Mouse (Mus musculus): Measurements from ENCODE around the gene Sbk1. TPM values are rescaled to one million over a fixed set of nuclear protein-coding genes. Genes with fewer than 3 reads are reported as not detected.
"Not testable (repeated sequence)": the region's sequence is repeated elsewhere in the genome, so short reads cannot be mapped to it uniquely, and the experiment has no call there.

The Sbk1 gene
- polyA plus RNA-seq, 1 experiment from 2014 or later: 58.9 TPM

- Histone ChIP-seq H3K27me3 (no peaks in the 10 kb centered on the region), H3K36me3 (peaks cover 80% of the 10 kb centered on the region), H3K9me3 (no peaks in the 10 kb centered on the region), H3K4me1 (peaks cover 17% of the 10 kb centered on the region), H3K4me2 (no peak overlapping the region), H3K4me3 (no peak overlapping the region), H3K9ac (no peak overlapping the region), H3K27ac (no peak overlapping the region)
- ATAC-seq (ENCODE audit: insufficient number of reproducible peaks, insufficient read depth, low FRiP score, low TSS enrichment, low read depth): no peak
- WGBS: 81% methylated on average over 7 of the region's 7 CpGs
Measured at GRCm38 (mm10) chr7:126289371-126289770, 17.0 kb downstream of the Sbk1 start.

GRCm38 (mm10) chr7:126289956-126290355 is 17.5 kb downstream of the Sbk1 start:
- no peak for ATAC-seq (ENCODE audit: insufficient number of reproducible peaks, insufficient read depth, low FRiP score, low TSS enrichment, low read depth)
- H3K4me3 ChIP-seq: no peak overlapping the region
- H3K4me1 ChIP-seq: peaks cover 11% of the 10 kb centered on the region
- 95% methylated on average over 7 of the region's 7 CpGs for WGBS
- H3K9me3 ChIP-seq: no peaks in the 10 kb centered on the region
- H3K36me3 ChIP-seq: peaks cover 79% of the 10 kb centered on the region
- H3K9ac ChIP-seq: no peak overlapping the region
- H3K27me3 ChIP-seq: no peaks in the 10 kb centered on the region
- no peak overlapping the region for H3K4me2 ChIP-seq
- H3K27ac ChIP-seq: no peak overlapping the region

- ATAC-seq (ENCODE audit: insufficient number of reproducible peaks, insufficient read depth, low FRiP score, low TSS enrichment, low read depth): no peak
- Histone ChIP-seq H3K27ac (no peak overlapping the region), H3K4me1 (peaks cover 4% of the 10 kb centered on the region), H3K9me3 (no peaks in the 10 kb centered on the region), H3K4me3 (no peak overlapping the region), H3K9ac (no peak overlapping the region), H3K27me3 (no peaks in the 10 kb centered on the region), H3K4me2 (no peak overlapping the region), H3K36me3 (peaks cover 69% of the 10 kb centered on the region)
- 92% methylated on average over 72 of the region's 72 CpGs for WGBS
Measured at GRCm38 (mm10) chr7:126291681-126292545, 19.5 kb downstream of the Sbk1 start.

GRCm38 (mm10) chr7:126293091-126293490 is 20.7 kb downstream of the Sbk1 start:
- Histone ChIP-seq H3K4me2 (no peak overlapping the region), H3K27me3 (no peaks in the 10 kb centered on the region), H3K4me3 (no peak overlapping the region), H3K9me3 (no peaks in the 10 kb centered on the region), H3K27ac (no peak overlapping the region), H3K36me3 (peaks cover 65% of the 10 kb centered on the region), H3K4me1 (no peaks in the 10 kb centered on the region; the same call in 1 of the 2 replicates), H3K9ac (no peak overlapping the region)
- WGBS: 65% methylated on average over 4 of the region's 4 CpGs
- no peak for ATAC-seq (ENCODE audit: insufficient number of reproducible peaks, insufficient read depth, low FRiP score, low TSS enrichment, low read depth)

- Histone ChIP-seq H3K36me3 (peaks cover 21% of the 10 kb centered on the region), H3K4me2 (no peak overlapping the region), H3K4me1 (no peaks in the 10 kb centered on the region), H3K27me3 (no peaks in the 10 kb centered on the region), H3K9ac (no peak overlapping the region), H3K9me3 (no peaks in the 10 kb centered on the region), H3K4me3 (no peak overlapping the region), H3K27ac (no peak overlapping the region)
- 74% methylated on average over 8 of the region's 8 CpGs for WGBS
- ATAC-seq (ENCODE audit: insufficient number of reproducible peaks, insufficient read depth, low FRiP score, low TSS enrichment, low read depth): no peak
Measured at GRCm38 (mm10) chr7:126297579-126298460, 25.4 kb downstream of the Sbk1 start.

GRCm38 (mm10) chr7:126298856-126299255 is 26.4 kb downstream of the Sbk1 start:
- H3K36me3 ChIP-seq: peaks cover 11% of the 10 kb centered on the region
- H3K9me3 ChIP-seq: no peaks in the 10 kb centered on the region
- no peak overlapping the region for H3K4me2 ChIP-seq
- H3K27me3 ChIP-seq: no peaks in the 10 kb centered on the region
- ATAC-seq (ENCODE audit: insufficient number of reproducible peaks, insufficient read depth, low FRiP score, low TSS enrichment, low read depth): no peak
- H3K4me3 ChIP-seq: no peak overlapping the region
- WGBS: 66% methylated on average over 4 of the region's 4 CpGs
- H3K27ac ChIP-seq: no peak overlapping the region
- no peaks in the 10 kb centered on the region for H3K4me1 ChIP-seq
- H3K9ac ChIP-seq: no peak overlapping the region

- ATAC-seq (ENCODE audit: insufficient number of reproducible peaks, insufficient read depth, low FRiP score, low TSS enrichment, low read depth); H3K4me2 ChIP-seq; H3K9me3 ChIP-seq; H3K4me3 ChIP-seq; H3K4me1 ChIP-seq; H3K9ac ChIP-seq; H3K36me3 ChIP-seq; H3K27ac ChIP-seq; H3K27me3 ChIP-seq: not testable (repeated sequence)
- WGBS: 75% methylated on average over 5 of the region's 5 CpGs
Measured at GRCm38 (mm10) chr7:126301831-126302230, 29.4 kb downstream of the Sbk1 start.

- WGBS: 67% methylated on average over 4 of the region's 4 CpGs
Measured at GRCm38 (mm10) chr7:126311822-126312221, 39.4 kb downstream of the Sbk1 start.

GRCm38 (mm10) chr7:126313309-126313708 is 40.9 kb downstream of the Sbk1 start:
- no peak overlapping the region for H3K27ac ChIP-seq
- WGBS: 46% methylated on average over 5 of the region's 5 CpGs
- H3K4me3 ChIP-seq: no peak overlapping the region
- H3K4me1 ChIP-seq: no peaks in the 10 kb centered on the region
- no peak overlapping the region for H3K4me2 ChIP-seq
- no peaks in the 10 kb centered on the region for H3K27me3 ChIP-seq
- no peak overlapping the region for H3K9ac ChIP-seq
- ATAC-seq (ENCODE audit: insufficient number of reproducible peaks, insufficient read depth, low FRiP score, low TSS enrichment, low read depth): no peak
- H3K36me3 ChIP-seq: no peaks in the 10 kb centered on the region
- H3K9me3 ChIP-seq: no peaks in the 10 kb centered on the region

More at GRCm38 (mm10) chr7:126311822-126312221, 39.4 kb downstream of the Sbk1 start:
- no peak overlapping the region for H3K27ac ChIP-seq
- no peaks in the 10 kb centered on the region for H3K4me1 ChIP-seq
- ATAC-seq (ENCODE audit: insufficient number of reproducible peaks, insufficient read depth, low FRiP score, low TSS enrichment, low read depth): no peak
- H3K9me3 ChIP-seq: no peaks in the 10 kb centered on the region
- no peak overlapping the region for H3K4me2 ChIP-seq
- H3K4me3 ChIP-seq: no peak overlapping the region
- no peaks in the 10 kb centered on the region for H3K27me3 ChIP-seq
- H3K9ac ChIP-seq: no peak overlapping the region
- H3K36me3 ChIP-seq: no peaks in the 10 kb centered on the region

GRCm38 (mm10) chr7:126314273-126314672 is 41.9 kb downstream of the Sbk1 start:
- Histone ChIP-seq H3K9ac (no peak overlapping the region), H3K9me3 (no peaks in the 10 kb centered on the region), H3K27me3 (no peaks in the 10 kb centered on the region), H3K4me3 (no peak overlapping the region), H3K4me2 (no peak overlapping the region), H3K27ac (no peak overlapping the region), H3K4me1 (no peaks in the 10 kb centered on the region), H3K36me3 (no peaks in the 10 kb centered on the region)
- WGBS: 72% methylated on average over 8 of the region's 8 CpGs
- no peak for ATAC-seq (ENCODE audit: insufficient number of reproducible peaks, insufficient read depth, low FRiP score, low TSS enrichment, low read depth)

GRCm38 (mm10) chr7:126323729-126324128 is 51.3 kb downstream of the Sbk1 start:
- Histone ChIP-seq H3K27ac (no peak overlapping the region), H3K9ac (no peak overlapping the region), H3K36me3 (no peaks in the 10 kb centered on the region), H3K4me2 (no peak overlapping the region), H3K27me3 (peaks cover 22% of the 10 kb centered on the region), H3K4me1 (peaks cover 5% of the 10 kb centered on the region; the same call in 1 of the 2 replicates), H3K4me3 (no peak overlapping the region), H3K9me3 (no peaks in the 10 kb centered on the region)
- 7% methylated on average over 11 of the region's 11 CpGs for WGBS
- no peak for ATAC-seq (ENCODE audit: insufficient number of reproducible peaks, insufficient read depth, low FRiP score, low TSS enrichment, low read depth)
